ENCODE assay signal across 18 mouse cellular contexts in genomic region chr2:84347376-84347775, GRCm38 (mm10).
DNase-seq lines count a peak whose midpoint lies in the region; ATAC-seq lines count a peak whose summit lies in the region.
"Had no signal": no experiment of that assay in that cellular context is flagged by ENCODE, and none has a peak within 500 bp of the region (broad histone marks: within the 10 kb centered on the region; RNA-seq: fewer than 3 reads in every experiment).

No protein-coding gene starts in this region.

- ATAC-seq in neutrophil, adult 5-6 weeks (ENCODE audit: extremely low read depth, insufficient number of reproducible peaks, low FRiP score, poor library complexity, severe bottlenecking) = 0 out of 2 replicates have a peak, but pooled peaks have one; percentile 16
- ATAC-seq: forebrain, embryonic 14.5 days; forebrain, embryonic 16.5 days; Patski had no signal

- DNase-seq in thymus, postnatal 0 days (ENCODE audit: low spot score) = peak; percentile 49
- DNase-seq in thymus, postnatal 10 days (ENCODE audit: low spot score in 2 of 2) = no peak
- DNase-seq in CD4-positive helper T cell, adult 2 months (ENCODE audit: low read depth, low spot score) = peak; percentile 75
- peak; percentile 49 for DNase-seq in T-cell, adult 2 months (ENCODE audit: low spot score)
- no peak for DNase-seq in layer of hippocampus, postnatal 25 days (ENCODE audit: extremely low spot score in 1 of 2, low spot score in 1 of 2)
- DNase-seq in c-Kit-positive CD71-positive TER-119-positive erythroid progenitor cells, embryonic 14.5 days (ENCODE audit: low spot score) = no peak
- DNase-seq: adrenal gland, adult 2 months; adrenal gland, postnatal 10 days; adrenal gland, postnatal 25 days; cerebellum, adult 11-12 months; cerebellum, adult 2 months; cerebellum, adult 9-10 months; cerebellum, postnatal 10 days; cerebellum, postnatal 25 days had no signal

Comparison
In these comparisons a context has a peak if more than half of its experiments do, and no peak if none do; other contexts are left out.
1. DNase-seq: peak in thymus, postnatal 0 days (single experiment), CD4-positive helper T cell, adult 2 months (single experiment) and T-cell, adult 2 months (single experiment); none in thymus, postnatal 10 days (0 of 2), layer of hippocampus, postnatal 25 days (0 of 2) and c-Kit-positive CD71-positive TER-119-positive erythroid progenitor cells, embryonic 14.5 days (single experiment).